Mouse (Mus musculus) kidney, postnatal 4 days (tissue): ENCODE results near the gene Tmem230.
"Not testable (repeated sequence)": the region's sequence is repeated elsewhere in the genome, so short reads cannot be mapped to it uniquely, and the experiment has no call there.

Source experiments
- DNase-seq, 2 experiments: peaks; one replicate each; pipeline ENCODE4 v3.0.0; 2021; ENCODE audit warnings: mixed read lengths in 2 of 2

Gene Tmem230

GRCm38 (mm10) chr2:132270331-132270951 lies 22.8 kb upstream of the Tmem230 start:
- no peak for DNase-seq

- no peak for DNase-seq
These were observed 21.6 kb upstream of the Tmem230 start for GRCm38 (mm10) chr2:132269217-132269616.

- no peak for DNase-seq
These were observed 18.5 kb upstream of the Tmem230 start for GRCm38 (mm10) chr2:132266086-132266485.

GRCm38 (mm10) chr2:132265196-132265595 lies 17.6 kb upstream of the Tmem230 start:
- DNase-seq: no peak

- no peak for DNase-seq
These were observed 16.7 kb upstream of the Tmem230 start for GRCm38 (mm10) chr2:132264266-132264710.

- DNase-seq: peak; percentile 24 to 51
These were observed 16.0 kb upstream of the Tmem230 start for GRCm38 (mm10) chr2:132263421-132264265.

- peak; percentile 98 to 99 for DNase-seq
These were observed 15.3 kb upstream of the Tmem230 start, which contains the start of gene Cds2 for GRCm38 (mm10) chr2:132262879-132263398. Gene Cds2 (plus strand): TSS chr2:132263148.

GRCm38 (mm10) chr2:132262175-132262574 lies 14.6 kb upstream of the Tmem230 start:
- DNase-seq: no peak

GRCm38 (mm10) chr2:132260601-132261000 lies 13.0 kb upstream of the Tmem230 start:
- no peak for DNase-seq

GRCm38 (mm10) chr2:132257350-132258068 lies 9.9 kb upstream of the Tmem230 start:
- DNase-seq: no peak

GRCm38 (mm10) chr2:132253603-132254002 lies 6.0 kb upstream of the Tmem230 start:
- no peak for DNase-seq

GRCm38 (mm10) chr2:132252542-132253528 lies 5.2 kb upstream of the Tmem230 start, which contains the start of gene Pcna:
Gene Pcna (minus strand): TSS chr2:132253314.
- peak; percentile 96 to 98 for DNase-seq

GRCm38 (mm10) chr2:132251911-132252310 lies 4.3 kb upstream of the Tmem230 start:
- DNase-seq: no peak

GRCm38 (mm10) chr2:132243370-132243769 lies 4.2 kb downstream of the Tmem230 start:
- no peak for DNase-seq

GRCm38 (mm10) chr2:132240457-132240856 lies 7.2 kb downstream of the Tmem230 start:
- DNase-seq: peak; percentile 81 to 84

- not testable (repeated sequence) for DNase-seq
These were observed 8.2 kb downstream of the Tmem230 start for GRCm38 (mm10) chr2:132239434-132239833.

- DNase-seq: no peak
These were observed 11.6 kb downstream of the Tmem230 start for GRCm38 (mm10) chr2:132235975-132236374.

- no peak for DNase-seq
These were observed 12.3 kb downstream of the Tmem230 start for GRCm38 (mm10) chr2:132235291-132235690.

- DNase-seq: peak in 1 of 2 experiments; percentile 33
These were observed 13.4 kb downstream of the Tmem230 start for GRCm38 (mm10) chr2:132233985-132234765.

GRCm38 (mm10) chr2:132232413-132232945 lies 15.1 kb downstream of the Tmem230 start:
- DNase-seq: no peak
